Mouse (Mus musculus) C2C12 (cell line): ENCODE measurements around the gene Tcf7l1. TPM values are rescaled to one million over a fixed set of nuclear protein-coding genes. Genes with fewer than 3 reads are reported as not detected.

Source experiments
- H3K27me3 ChIP-seq: one replicate; pipeline ENCODE4 v1.6.1; 2011; ENCODE audit not compliant: control insufficient read depth, insufficient read depth, insufficient read length
- H3K36me3 ChIP-seq: one replicate; pipeline ENCODE4 v1.6.1; 2011; ENCODE audit not compliant: control insufficient read depth, insufficient read depth
- H3K4me3 ChIP-seq: one replicate; pipeline ENCODE4 v1.5.1; 2011; ENCODE audit warnings: mild to moderate bottlenecking, control low read depth; ENCODE audit not compliant: poor library complexity, insufficient read depth, severe bottlenecking
- H3K79me2 ChIP-seq: one replicate; pipeline ENCODE4 v1.6.1; 2011; ENCODE audit not compliant: control insufficient read depth, insufficient read depth
- H3K79me3 ChIP-seq: one replicate; pipeline ENCODE4 v1.6.1; 2011; ENCODE audit warnings: low read depth, control low read depth
- H3ac ChIP-seq: one replicate; pipeline ENCODE3; 2011; ENCODE audit warnings: low read depth; ENCODE audit not compliant: control insufficient read depth, insufficient read length
- CEBPB ChIP-seq: IDR thresholded peaks from one replicate; pipeline ENCODE4 v1.6.1; 2011; ENCODE audit warnings: low read depth, mild to moderate bottlenecking, control low read depth, moderate library complexity
- CTCF ChIP-seq: IDR thresholded peaks from one replicate; pipeline ENCODE4 v1.5.1; 2011; ENCODE audit not compliant: control insufficient read depth, insufficient read depth, insufficient read length
- FOSL1 ChIP-seq: IDR thresholded peaks from one replicate; pipeline ENCODE4 v1.8.0; 2011; ENCODE audit warnings: mild to moderate bottlenecking, low read length; ENCODE audit not compliant: poor library complexity, insufficient read depth, severe bottlenecking
- MAX ChIP-seq: IDR thresholded peaks from one replicate; pipeline ENCODE4 v1.6.1; 2011; ENCODE audit warnings: mild to moderate bottlenecking, control low read depth
- MYOD1 ChIP-seq: IDR thresholded peaks from one replicate; pipeline ENCODE4 v1.6.1; 2011; ENCODE audit warnings: low read depth; ENCODE audit not compliant: control insufficient read depth, insufficient read length
- MYOG ChIP-seq: IDR thresholded peaks from one replicate; pipeline ENCODE4 v1.6.1; 2011; ENCODE audit not compliant: control insufficient read depth, insufficient read length; ENCODE audit errors: extremely low read depth
- USF1 ChIP-seq: IDR thresholded peaks from one replicate; pipeline ENCODE4 v1.6.1; 2011; ENCODE audit warnings: low read depth, mild to moderate bottlenecking, control low read depth, moderate library complexity
- polyA plus RNA-seq: library from polyadenylated mRNA; unstranded; fragments of >200 nt; fragmentation: generic; extraction: Trizol; gene quantifications from one replicate; pipeline ENCODE4 v1.2.1, GENCODE M21; 2012; ENCODE audit warnings: missing spikeins

Gene Tcf7l1
- polyA plus RNA-seq, 1 experiment: 18.3 TPM

DNA sequence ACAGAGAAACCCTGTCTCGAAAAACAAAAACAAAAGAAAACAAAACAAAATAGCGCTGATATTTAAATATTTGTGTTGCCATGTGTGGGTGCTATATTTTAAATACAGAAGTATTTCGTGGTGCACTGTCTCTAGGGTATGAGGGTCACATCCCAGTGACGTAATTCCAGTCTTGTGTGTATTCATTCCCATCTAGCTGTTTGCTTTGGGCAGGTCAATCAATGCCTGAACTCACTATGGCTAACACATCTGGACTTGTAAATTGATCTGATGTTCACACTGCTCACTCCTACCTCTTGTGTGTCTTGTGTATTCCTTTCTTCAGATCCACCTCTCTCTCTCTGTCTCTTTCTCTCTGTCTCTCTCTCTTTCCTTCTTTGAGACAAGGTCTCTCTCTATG, 11.8 kb downstream of the Tcf7l1 start:
- Histone ChIP-seq H3K79me3 (no peaks in the 10 kb centered on the region), H3K79me2 (no peaks in the 10 kb centered on the region), H3ac (no peak overlapping the region), H3K36me3 (peaks cover 7% of the 10 kb centered on the region), H3K27me3 (no peaks in the 10 kb centered on the region), H3K4me3 (no peak overlapping the region)
- TF ChIP-seq CTCF: no peak
- TF ChIP-seq CEBPB: no peak
- TF ChIP-seq MYOG: no peak
- TF ChIP-seq MYOD1: no peak
- no peak for TF ChIP-seq FOSL1
- TF ChIP-seq MAX: no peak
- TF ChIP-seq USF1: no peak

DNA sequence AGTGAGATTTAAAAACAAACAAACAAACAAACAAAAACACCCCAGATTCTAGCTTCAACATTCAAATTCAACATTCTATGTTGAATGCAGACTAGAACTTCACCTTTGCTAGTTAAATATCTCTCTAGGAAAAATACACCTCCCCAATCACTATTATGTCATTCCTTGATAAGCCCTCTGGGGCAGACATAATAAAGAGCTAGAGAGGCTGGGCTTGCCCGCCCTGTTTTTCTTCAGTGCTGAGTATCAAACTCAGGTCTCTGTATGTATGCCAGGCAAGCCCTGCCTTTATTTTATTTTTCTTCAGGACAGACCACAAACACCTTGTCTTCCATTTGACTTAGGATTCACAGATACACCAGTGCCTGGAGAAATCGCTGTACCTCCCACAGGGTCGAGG, 14.8 kb downstream of the Tcf7l1 start:
- Histone ChIP-seq H3K4me3 (no peak overlapping the region), H3K36me3 (peaks cover 9% of the 10 kb centered on the region), H3ac (no peak overlapping the region), H3K79me3 (no peaks in the 10 kb centered on the region), H3K27me3 (no peaks in the 10 kb centered on the region), H3K79me2 (no peaks in the 10 kb centered on the region)
- TF ChIP-seq MYOG: no peak
- TF ChIP-seq FOSL1: no peak
- TF ChIP-seq MAX: no peak
- no peak for TF ChIP-seq CTCF
- no peak for TF ChIP-seq CEBPB
- TF ChIP-seq USF1: no peak
- no peak for TF ChIP-seq MYOD1

DNA sequence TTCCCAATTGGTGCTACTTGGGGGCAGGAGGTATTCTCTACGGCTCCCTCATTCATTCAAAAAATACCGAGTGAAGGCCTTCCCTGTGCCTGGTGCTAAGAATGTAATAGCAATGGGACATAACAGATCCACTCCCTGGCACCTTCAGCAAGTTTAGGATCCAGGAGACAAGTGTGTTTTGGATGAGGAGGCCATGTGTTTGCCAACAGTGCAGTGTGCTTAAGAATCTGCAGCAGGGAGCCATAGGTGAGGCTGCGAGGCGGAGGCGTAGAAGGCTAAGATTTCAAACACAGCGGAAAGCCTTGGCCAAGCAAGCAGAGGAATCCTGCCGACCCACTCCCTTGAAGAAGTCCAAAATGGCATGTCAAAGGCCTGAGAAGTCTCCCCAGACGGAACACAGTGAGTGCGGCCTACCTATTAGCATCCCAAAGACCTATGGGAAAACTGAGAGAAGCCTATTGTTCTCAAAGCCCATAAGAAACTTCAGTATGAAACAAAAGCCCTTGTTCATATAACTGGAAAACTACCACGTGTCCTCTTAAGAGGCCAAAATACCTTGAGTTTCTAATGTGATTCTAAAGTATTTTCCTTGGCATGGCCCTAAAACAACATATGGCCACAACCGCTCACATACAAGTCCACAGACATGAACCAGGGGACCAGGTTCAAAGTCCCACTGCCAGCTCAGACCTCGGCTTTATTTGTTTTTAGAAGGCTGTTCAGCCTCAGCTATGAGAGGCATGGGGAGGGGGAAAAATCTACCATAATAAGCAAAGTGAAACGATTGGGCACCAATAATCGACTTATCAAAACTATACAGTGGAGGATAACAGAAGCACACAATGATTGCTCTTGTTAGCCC, 18.9 kb downstream of the Tcf7l1 start:
- TF ChIP-seq FOSL1: no peak
- no peak for TF ChIP-seq CEBPB
- no peak for TF ChIP-seq MYOD1
- TF ChIP-seq MYOG: no peak
- TF ChIP-seq MAX: no peak
- TF ChIP-seq USF1: no peak
- H3K36me3 ChIP-seq: peaks cover 6% of the 10 kb centered on the region
- H3K4me3 ChIP-seq: no peak overlapping the region

DNA sequence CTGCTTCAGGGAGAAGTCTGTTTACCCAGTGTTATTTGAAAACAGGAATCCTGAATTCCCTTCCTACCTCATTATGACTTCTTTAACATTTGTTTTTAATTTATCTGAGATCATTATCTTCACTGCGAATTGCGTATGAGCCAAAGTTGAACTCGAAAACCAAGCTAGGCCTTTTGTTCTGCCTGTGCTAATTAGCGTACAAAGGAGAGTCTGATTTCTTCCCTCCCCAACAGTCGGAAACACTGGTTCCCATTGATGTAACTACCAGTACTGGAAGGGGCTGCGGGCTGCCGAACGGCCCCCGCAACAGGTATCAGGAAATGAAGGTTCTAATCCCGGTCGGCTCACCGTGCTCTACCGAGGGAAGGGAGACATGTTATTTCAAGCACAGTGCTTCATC, 19.7 kb downstream of the Tcf7l1 start:
- TF ChIP-seq FOSL1: no peak
- no peak for TF ChIP-seq MAX
- TF ChIP-seq MYOG: no peak
- TF ChIP-seq MYOD1: no peak
- H3K27me3 ChIP-seq: no peaks in the 10 kb centered on the region
- peaks cover 6% of the 10 kb centered on the region for H3K36me3 ChIP-seq
- H3K79me2 ChIP-seq: peaks cover 10% of the 10 kb centered on the region
- no peak overlapping the region for H3K4me3 ChIP-seq
- no peak overlapping the region for H3ac ChIP-seq
- no peaks in the 10 kb centered on the region for H3K79me3 ChIP-seq

More for the DNA sequence above, 18.9 kb downstream of the Tcf7l1 start:
- Histone ChIP-seq H3K27me3 (no peaks in the 10 kb centered on the region), H3ac (no peak overlapping the region), H3K79me3 (no peaks in the 10 kb centered on the region), H3K79me2 (peaks cover 7% of the 10 kb centered on the region)

DNA sequence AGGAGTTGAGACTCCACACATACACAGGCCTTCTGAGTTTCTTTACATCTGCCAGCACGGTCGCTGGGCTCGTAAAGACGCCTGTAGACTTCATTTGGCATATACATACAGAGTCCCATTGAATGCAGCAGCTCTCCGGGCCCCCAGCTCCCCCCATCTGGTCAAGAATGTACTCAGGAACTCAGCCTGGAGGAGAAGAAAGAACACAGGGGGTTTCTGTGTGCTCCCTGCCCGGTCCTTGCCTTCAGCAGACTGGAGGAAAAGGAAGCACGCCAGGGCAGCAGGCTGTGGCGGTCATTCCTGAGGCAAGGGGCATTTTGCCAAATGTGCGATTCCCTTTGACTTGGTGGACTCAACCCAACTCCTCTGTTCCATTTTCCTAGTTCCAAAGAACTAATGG, 20.2 kb downstream of the Tcf7l1 start:
- Histone ChIP-seq H3K36me3 (peaks cover 6% of the 10 kb centered on the region), H3K27me3 (no peaks in the 10 kb centered on the region), H3ac (no peak overlapping the region), H3K4me3 (no peak overlapping the region), H3K79me2 (peaks cover 10% of the 10 kb centered on the region), H3K79me3 (no peaks in the 10 kb centered on the region)
- no peak for TF ChIP-seq MYOD1

DNA sequence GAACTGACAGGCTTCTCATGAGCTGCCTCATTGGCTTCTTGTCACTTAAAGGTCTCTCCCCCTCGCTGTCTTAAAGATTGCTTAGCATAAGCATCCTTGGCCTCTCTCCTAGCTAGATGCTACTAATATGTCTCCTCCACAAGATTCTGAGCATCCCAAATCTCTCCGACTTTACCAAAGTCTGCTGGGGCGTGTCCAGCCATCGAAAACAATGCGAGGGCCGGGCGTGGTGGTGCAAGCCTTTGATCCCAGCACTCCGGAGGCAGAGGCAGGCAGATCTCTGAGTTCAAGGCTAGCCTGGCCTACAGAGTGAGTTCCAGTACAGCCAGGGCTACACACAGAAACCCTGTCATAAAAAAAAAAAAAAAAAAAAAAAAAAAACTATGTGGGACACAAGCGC, 21.0 kb downstream of the Tcf7l1 start:
- Histone ChIP-seq H3K4me3 (no peak overlapping the region), H3ac (no peak overlapping the region), H3K79me3 (no peaks in the 10 kb centered on the region), H3K79me2 (peaks cover 10% of the 10 kb centered on the region), H3K27me3 (no peaks in the 10 kb centered on the region), H3K36me3 (peaks cover 6% of the 10 kb centered on the region)
- TF ChIP-seq FOSL1 (no peak), MYOG (no peak), MYOD1 (no peak), CTCF (no peak), USF1 (no peak), MAX (no peak), CEBPB (no peak)
